Mouse (Mus musculus) v-Abl transformed pro-B cells (cell line): ENCODE data around the gene Srrm1.

Source experiments
- in situ Hi-C, 2 experiments: fragments of 400-800 bp; cut with MboI; formaldehyde crosslinking; loops; one replicate each; pipeline ENCODE4 v1.15.1; 2025; ENCODE audit not compliant: unreplicated experiment in 2 of 2

Gene Srrm1

DNA sequence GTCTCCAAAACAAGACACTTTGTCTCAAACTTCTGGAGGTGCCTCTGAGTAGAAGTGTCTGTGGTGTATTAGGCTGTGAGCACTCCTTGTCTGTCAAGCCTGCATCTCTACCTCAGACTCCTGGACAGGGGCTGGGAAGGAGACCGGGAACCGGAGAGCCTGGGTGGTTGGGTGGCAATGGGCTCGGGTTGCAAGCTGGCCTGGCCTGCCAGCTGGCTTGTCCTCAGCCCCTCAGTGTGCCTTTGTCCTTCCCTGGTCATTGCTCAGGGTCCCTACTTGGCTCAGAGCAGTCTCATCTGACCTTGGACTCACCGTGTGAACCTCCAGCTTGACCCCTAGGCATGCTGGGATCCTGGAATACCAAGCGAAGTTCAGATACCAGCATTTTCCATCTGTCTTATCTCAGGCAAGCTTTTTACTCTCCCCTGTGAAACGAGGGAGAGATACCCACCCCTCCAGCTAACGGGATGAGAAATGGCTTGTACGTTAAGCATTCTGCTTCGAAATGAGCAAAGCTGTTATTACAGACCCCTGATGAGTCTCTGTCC is 43.9 kb downstream of the Srrm1 start:
- in situ Hi-C loops = no loop called here

DNA sequence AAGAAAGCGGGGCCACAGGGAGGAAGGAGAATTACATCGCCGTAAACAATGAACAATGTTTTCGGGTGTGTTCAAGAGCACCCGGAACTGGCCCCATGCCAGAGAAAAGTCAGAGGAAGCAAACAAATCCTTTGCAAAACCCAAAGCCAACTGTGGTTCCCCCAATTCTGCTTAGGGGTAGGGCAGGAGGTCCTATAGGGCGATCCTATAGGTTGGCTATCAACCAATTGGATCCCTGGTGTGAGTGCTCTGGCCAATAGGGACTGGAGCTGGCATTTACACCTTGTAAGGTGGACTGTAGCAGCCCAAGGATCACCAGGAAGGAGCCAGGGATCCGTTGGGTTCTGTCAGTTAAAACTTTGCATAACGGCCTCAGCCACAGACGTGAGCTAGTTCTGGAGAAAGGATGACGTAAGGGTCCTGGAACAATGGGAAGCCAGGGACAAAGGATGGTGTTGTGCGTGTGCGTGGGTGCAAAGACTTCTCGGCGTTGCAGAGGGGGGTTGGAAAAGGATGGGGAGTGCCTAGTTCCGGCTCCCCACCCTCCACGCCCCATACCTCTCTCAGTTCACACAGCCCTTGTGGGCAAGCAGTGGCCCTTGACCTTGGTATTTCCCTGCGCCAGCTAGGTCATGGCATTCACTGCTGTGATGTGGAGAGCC is 46.0 kb downstream of the Srrm1 start:
- in situ Hi-C loops = no loop called here

GRCm38 (mm10) chr4:135306533-135306932 is 46.6 kb downstream of the Srrm1 start:
- in situ Hi-C loops = no loop called here

GRCm38 (mm10) chr4:135302261-135302660 is 50.9 kb downstream of the Srrm1 start:
- in situ Hi-C loops = no loop called here

DNA sequence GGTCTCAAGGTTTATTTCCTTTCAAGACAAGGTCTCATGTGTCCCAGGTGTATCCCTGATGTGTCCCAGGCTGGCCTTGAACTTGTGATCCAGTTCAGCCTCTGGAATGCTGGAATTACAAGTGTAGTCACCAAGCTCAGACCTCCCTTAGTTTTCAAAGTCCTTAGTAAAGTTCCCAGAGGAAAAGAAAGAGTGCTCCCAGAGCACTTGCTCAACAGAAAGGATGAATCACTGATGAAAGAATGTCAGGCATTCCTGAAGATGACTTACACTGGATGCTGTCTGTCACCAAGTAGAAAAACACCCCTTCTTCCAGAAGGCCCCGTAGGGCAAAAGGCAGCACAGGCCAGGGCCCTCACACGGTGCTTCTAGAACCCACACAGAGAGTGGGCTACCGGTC is 52.0 kb downstream of the Srrm1 start:
- in situ Hi-C loops = no loop called here

DNA sequence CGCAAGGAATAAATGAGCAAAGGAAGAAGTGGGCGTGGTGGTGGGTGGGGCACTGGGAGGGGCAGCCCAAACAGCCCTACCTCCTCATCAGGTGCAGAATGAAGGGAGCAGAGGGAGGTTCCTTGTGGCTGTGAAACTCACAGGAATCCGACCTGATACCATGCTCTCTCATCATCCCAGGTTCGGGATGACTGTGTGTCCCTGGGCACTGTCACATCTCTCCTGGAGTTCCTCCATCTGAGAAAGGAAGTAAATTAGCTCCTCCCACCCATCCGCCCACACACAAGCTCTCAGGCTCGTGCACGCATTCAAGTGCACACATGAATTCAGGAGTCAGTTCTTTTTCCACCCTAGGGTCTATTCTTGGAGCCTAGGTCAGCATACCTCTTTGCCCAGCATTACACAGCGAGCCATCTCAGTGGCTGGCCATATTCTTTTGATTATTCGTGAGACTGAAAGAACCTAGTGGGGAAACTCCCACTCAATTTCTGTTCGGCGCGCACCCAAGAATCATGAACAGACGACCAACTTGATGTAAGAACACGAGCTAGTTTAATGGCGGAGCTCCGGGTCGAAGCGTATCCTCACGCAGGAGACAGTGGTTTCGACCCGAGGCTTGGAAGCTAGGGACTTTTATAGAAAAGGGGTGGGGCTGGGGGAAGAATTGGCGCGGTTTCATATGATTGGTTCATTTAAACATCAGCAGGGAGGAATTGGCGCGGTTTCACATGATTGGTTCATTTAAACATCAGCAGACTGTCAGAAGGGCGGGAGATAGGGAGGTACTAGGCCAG is 52.7 kb downstream of the Srrm1 start:
- in situ Hi-C loops = no loop called here

GRCm38 (mm10) chr4:135298680-135299079 is 54.4 kb downstream of the Srrm1 start:
- in situ Hi-C loops = no loop called here

- in situ Hi-C loops = no loop called here
These were observed 55.1 kb downstream of the Srrm1 start for GRCm38 (mm10) chr4:135297931-135298546.

- in situ Hi-C loops = no loop called here
These were observed 56.0 kb downstream of the Srrm1 start for GRCm38 (mm10) chr4:135297146-135297545.

GRCm38 (mm10) chr4:135296565-135296964 is 56.6 kb downstream of the Srrm1 start:
- in situ Hi-C loops = no loop called here

- in situ Hi-C loops = no loop called here
These were observed 59.3 kb downstream of the Srrm1 start for GRCm38 (mm10) chr4:135293813-135294212.

DNA sequence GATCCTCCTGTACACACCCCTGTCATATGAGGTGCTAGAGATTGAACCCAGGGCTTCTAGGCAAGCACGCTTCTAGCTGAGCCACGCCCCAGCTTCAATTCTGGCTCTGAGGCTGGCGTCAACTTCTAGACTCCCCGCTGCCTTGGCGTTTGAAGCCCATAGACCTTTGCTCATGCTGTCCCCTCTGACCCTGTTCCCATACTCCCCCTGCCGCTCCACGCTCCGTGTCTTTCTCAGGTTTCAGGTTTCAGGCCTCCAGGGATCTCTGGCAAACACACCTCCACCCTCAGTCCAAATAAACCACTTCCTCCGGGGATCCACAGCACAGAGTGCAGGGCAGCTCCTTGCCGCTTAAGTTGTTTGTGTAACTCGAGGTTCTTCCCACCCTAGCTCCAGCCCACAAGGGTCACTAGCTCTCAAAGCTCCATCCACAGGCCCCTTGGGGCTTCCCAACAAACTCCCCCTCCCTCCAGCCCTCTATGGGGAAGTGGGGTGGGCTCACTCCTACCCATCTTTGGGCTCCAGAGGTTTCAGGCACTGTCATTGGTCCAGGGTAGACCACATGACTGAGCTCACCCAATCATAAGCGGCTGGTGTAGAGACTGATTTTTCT is 60.5 kb downstream of the Srrm1 start:
- in situ Hi-C loops = no loop called here

DNA sequence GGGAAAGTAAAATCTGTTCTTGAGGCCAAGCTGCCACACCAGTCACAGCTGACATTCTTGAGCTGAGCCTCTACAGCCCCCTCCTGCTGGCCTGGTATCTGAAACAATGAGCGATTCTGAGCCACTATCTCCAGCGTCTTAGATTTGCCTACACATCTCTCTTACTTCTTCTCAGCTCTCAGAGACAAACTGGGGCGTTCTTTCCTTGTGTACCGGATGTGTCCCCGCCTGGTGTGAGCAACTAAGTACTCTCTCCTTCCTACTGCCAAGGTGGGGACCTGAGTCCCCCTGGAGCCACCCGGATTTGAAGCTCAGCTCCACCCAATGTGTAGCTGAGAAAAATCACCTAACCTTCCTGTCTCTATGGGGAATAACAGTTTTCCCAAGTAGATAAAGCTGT is 61.3 kb downstream of the Srrm1 start:
- in situ Hi-C loops = no loop called here

DNA sequence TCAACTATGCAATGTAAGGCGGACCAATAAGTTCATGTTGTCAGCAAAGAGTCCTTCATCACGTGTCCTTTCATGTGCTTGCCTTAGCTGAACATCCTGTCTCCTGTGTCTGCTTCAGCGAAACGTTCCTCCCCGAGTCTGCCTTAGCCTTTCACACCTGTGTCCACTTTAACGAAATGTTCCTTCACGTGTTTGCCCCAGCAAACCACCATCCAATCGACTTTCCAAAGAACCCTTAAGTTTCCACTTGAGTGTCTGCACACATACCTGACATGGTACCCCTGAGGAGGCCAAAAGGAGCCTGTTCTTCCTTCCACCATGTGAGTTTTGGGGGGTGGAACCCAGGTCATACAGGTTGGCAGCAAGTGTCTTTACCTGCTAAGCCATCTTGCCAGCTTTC is 61.9 kb downstream of the Srrm1 start:
- in situ Hi-C loops = no loop called here

GRCm38 (mm10) chr4:135287975-135288374 is 65.1 kb downstream of the Srrm1 start:
- in situ Hi-C loops = no loop called here

DNA sequence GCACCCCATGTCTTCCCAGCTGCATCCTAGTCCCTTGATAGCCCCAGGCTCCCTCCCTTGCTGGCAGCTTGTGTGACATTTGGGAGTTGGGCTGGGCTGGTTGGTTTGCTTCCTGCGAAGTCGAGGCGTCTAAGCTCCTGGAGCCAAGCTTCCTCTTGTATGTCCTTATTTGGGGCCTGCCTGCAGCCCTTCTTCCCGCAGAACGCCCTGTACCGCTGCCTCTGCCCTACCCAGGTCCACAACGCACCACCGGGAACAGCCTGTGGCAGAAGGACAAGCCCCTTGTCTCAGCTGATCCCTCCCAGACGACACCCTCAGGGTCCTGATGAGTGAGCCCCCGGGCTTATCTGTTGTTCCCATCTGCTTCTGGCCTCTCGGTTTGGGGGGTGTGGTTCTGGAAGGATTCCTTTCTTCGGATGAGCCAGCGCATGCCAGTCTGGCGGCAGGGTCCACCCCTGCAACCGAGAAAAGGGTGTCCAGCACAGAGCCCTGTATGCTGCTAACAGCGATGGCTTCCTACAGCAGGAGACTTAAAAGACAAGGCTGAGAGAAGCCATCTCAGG is 66.2 kb downstream of the Srrm1 start:
- in situ Hi-C loops = no loop called here

DNA sequence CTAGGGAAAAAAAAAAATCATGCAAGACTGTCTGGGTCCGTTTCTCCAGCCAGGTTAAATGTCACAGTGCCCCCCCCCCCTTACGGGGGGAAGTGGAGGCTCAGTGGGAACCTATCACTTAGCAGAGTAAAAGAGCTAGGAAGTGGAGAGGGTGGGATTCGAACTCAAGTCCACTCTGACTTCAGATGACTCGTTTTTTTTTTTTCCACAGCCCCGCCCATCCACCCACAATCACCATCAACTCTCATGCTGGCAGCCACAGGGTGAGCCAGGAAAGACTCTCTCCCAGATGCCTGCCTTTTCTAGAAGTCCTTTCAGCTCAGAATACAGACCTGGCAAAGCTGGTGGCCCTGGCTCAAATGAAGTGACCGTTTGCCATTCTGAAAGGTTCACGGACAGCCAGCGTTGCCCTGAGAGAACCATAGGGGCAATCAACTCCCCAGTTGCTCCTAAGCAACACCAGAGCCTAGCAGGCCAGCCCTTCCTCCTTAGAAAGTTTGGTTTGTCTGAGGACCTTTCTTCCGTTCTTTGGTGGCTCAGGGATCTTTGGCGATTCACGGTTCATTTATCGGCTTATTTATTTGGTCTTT is 67.0 kb downstream of the Srrm1 start:
- in situ Hi-C loops = no loop called here

GRCm38 (mm10) chr4:135285436-135285835 is 67.7 kb downstream of the Srrm1 start:
- in situ Hi-C loops = no loop called here

DNA sequence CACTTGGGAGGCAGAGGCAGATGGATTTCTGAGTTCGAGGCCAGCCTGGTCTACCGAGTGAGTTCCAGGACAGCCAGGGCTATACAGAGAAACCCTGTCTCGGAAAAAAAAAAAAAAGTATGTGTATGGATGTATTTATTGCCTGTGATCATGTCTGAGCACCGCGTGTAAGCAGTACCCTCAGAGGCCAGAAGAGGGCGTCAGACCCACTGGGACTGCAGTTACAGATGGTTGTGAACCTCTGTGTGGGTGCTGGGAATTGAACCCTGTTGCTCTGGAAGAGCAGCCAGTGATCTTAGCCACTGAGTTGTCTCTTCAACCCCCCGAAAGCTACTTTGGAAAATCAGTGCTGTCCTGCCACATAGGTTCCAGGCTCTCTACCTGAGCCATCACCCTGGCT is 69.2 kb downstream of the Srrm1 start:
- in situ Hi-C loops = no loop called here

DNA sequence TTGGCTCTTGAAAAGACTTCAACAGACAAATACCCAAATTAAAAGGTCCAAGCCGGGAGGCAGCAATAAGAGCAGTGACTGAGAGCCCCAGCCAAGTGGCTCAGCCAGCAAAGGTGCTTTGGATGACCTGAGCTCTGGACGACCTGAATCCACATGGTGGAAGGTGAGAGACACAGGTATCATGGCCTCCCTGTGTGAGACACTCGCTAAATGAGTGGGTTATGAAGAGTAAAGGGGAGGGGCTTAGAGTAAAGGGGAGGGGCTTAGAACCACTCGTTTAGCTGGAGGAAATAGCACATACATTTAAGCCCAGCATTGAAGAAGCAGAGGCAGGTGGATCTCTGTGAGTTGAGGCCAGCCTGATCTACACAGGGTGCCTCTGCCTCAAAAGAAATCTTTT is 69.7 kb downstream of the Srrm1 start:
- in situ Hi-C loops = no loop called here
